Mouse (Mus musculus) heart, adult 9 months (tissue): ENCODE measurements around the gene A130010J15Rik.

ENCODE experiments used
- DNase-seq, 2 experiments: peaks; one replicate each; pipeline ENCODE4 v3.0.0; 2022; ENCODE audit warnings: low spot score in 2 of 2

A130010J15Rik gene

DNA sequence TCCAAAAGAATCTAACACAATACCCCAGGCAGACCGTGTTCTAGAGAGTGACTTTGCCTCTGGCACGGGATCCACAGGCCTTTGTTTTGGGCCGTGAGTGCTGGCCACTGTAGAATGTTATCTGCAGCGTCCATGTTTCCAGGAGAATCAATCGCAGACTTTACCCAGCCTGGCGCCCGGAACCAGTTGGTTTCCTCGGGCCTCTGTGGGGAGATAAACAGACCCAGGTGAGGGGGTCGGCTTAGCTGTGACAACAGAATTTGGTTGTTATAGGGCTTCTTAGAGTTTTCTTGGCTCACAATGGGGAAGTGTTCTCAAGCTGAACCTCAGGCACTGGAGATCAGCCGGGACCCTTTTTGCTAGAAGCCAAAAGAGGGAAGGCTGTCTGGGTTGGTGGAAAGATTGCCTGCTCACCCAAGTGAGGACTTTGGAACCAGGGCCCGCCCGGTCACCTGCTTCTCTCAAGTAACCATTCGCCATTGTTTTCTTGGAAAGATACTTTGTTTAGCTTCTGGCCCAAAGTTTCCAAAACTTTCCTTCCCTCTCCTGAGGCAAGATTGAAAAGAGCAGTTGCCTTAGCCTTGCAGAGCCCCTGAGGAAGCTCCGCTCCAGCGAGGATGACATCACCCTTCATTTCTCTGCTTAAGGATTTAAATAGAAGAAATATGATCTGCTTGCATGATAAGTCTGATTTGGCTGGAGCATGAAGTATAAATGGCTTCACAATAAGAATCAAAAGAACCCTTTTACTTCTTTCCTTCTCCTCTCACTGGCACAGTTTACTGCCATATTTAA, 11.3 kb upstream of the A130010J15Rik start:
- peak in 1 of 2 experiments; percentile 11 for DNase-seq

GRCm38 (mm10) chr1:193157111-193157492, 10.7 kb upstream of the A130010J15Rik start:
- DNase-seq = no peak

DNA sequence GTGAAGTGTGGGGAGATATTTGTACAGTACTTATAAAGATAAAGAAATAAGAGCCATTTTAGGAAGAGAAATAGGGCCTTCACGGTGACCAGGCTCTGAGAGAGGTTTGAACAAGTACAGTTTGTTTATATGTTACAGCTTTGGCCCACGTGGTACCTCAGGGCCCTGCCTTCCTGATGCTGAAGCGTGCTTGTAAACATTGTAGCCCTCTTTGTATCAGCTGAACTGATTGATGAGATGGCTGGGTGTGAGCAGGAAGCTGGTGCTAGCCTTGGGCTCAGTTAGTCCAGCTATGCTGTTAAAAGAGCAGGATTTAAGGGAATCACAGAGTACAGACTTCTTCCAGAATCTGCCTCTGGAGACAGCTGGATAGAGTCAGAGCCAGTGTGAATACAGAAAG, 8.7 kb upstream of the A130010J15Rik start:
- no peak for DNase-seq

- DNase-seq = no peak
Observed at GRCm38 (mm10) chr1:193159613-193160012, 8.2 kb upstream of the A130010J15Rik start.

DNA sequence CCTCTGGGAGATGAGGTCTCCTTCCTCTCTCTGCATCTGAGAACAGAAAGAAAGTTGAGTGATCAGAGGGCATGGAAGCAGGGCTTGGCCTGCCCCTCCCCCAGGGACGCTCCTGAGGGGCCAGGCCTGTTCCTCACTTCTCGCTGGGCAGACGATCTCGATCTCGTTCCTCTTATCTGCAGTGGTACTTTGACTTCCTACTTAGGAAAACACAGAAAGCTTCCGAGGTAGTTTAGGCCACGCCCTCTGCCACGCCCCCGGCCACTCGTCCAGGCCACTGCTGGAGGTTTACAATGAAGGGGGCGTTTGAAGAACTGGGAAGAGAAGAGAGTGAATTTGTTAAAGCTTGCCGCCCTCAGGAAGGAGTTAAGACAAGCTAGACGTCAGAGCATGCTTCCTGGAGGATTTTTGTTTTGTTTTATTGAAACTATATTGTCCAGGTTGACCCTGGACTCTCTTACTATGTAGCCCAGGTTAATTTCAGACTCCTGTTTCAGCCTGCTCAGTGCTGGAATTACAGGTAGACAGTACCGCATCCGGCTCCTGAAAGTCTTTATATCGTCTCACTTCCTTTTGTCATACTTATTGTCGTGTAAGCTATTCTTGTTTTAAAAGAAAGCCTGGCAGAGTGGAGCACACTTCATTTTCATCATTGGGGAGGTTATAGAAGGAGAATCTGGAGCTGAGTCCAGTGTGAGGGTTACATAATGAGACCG, 7.4 kb upstream of the A130010J15Rik start:
- peak; percentile 22 to 25 for DNase-seq

DNA sequence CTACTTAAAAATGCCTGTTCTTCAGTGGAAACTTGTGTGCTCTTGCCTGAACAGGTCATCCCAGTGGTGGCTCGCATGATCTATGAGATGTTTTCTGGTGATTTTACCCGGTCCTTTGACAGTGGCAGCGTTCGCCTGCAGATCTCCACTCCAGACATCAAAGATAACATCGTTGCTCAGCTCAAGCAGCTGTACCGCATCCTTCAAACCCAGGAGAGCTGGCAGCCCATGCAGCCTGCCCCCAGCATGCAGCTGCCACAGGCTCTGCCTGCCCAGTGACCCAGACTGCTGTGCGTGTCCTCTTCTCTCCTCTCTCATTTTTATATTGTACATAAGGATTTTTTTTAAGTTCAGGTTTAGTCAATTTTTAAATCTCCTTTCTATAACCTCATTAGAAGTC, 1.4 kb downstream of the A130010J15Rik start:
- DNase-seq = no peak

DNA sequence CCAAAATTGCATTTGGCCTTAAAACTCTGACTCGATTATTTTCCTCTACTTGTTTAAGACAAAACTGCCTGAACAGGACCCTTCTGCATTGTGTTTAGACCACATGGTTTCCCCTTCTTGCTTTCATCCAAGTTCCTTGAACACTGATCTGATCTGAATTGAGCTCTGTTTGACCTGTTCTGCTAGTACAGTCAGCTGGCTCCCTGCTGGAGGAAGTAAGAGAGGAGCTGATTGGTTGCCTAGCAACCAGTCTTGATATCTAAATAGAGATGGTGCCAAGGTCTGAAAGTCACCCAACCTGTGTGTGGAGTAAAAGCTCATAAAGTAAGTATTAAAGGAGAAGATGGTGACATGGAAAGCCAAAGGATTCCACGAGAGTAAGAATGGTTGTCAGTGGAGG, 2.0 kb downstream of the A130010J15Rik start:
- DNase-seq = no peak

GRCm38 (mm10) chr1:193172991-193173809, 5.4 kb downstream of the A130010J15Rik start:
- peak; percentile 96 to 97 for DNase-seq

- no peak for DNase-seq
Observed at GRCm38 (mm10) chr1:193173810-193174129, 5.9 kb downstream of the A130010J15Rik start.

DNA sequence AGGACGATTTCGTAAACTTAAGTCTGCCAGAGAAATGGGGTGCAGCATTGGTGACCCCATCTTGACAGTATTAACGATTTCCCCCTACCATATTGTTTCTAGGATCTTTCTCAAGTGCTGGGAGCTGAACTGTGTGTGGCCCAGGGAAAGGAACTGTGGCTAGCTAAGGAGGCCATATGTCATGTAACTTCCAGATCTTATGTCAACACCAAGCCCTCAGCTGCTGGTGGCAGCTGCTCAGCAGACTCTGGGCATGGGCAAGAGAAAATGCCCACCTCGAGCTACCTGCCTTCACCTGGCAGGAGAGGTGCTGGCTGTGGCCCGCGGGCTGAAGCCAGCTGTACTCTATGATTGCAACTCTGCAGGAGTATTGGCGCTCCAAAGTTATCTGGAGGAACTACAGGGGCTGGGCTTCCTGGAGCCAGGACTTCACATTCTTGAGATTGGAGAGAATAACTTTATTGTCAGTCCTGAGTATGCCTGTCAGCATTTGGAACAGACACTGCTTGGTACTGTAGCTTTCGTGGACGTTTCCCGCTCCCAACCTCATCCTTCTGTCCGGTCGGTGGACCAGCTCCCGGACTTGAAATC, 6.4 kb downstream of the A130010J15Rik start:
- no peak for DNase-seq

- DNase-seq = no peak
Observed at GRCm38 (mm10) chr1:193181104-193181503, 13.3 kb downstream of the A130010J15Rik start.

- DNase-seq = no peak
Observed at GRCm38 (mm10) chr1:193188257-193188656, 20.4 kb downstream of the A130010J15Rik start.

- peak; percentile 79 to 90 for DNase-seq
Observed at GRCm38 (mm10) chr1:193189151-193189621, 21.3 kb downstream of the A130010J15Rik start.

DNA sequence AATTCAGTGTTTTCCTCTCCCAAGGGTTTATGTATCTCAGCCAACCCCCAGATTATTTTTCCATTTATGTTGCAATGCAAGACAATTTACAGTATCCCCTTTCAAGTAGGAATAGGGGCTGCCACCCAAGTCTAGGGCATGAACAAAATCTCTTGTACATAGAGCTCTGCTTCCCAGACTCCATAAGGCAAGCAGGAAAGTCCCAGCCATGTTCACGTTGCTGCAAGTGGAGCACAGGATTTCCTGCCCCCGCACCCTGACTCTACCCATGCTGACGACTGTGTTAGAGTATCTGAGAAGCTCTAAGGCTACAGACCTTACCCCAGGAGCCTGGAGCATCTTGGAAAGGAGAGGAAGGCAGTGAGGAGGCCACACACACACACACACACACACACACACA, 21.9 kb downstream of the A130010J15Rik start:
- DNase-seq = no peak

GRCm38 (mm10) chr1:193191675-193192283, 23.9 kb downstream of the A130010J15Rik start:
- peak; percentile 50 to 52 for DNase-seq

DNA sequence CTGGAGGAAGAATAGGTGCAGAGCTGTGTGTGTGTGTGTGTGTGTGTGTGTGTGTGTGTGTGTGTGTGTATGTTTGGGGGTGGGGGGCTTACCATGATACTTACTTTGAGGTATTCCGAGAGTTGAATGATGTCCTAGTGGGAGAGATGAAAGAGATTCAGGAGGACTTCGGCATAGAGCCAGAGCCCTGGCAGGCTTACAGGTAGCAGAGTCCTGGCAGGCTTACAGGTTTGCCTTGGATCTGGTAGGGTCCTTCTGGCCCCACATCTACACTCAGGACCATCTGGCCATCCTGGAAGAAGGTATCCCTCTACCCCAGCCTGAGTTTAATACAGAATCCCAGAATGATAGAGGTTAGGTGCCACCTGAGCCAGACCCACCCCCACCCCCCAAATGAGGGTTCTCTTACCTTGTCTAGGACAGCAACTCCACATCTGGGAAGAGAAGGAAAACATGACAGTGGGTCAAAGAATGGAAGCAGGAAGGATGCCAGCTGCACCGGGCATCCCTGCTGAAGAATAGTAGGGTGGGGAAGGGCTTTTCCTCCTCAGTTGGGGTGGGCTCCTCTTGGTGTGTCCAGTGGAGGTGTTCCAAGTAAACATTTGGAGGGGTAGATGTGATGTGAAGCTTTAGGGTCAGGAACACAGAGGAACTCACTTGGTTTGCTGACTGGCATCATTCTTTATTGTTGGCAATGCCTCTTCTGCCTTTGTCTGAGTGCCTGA, 26.7 kb downstream of the A130010J15Rik start:
- DNase-seq = no peak

DNA sequence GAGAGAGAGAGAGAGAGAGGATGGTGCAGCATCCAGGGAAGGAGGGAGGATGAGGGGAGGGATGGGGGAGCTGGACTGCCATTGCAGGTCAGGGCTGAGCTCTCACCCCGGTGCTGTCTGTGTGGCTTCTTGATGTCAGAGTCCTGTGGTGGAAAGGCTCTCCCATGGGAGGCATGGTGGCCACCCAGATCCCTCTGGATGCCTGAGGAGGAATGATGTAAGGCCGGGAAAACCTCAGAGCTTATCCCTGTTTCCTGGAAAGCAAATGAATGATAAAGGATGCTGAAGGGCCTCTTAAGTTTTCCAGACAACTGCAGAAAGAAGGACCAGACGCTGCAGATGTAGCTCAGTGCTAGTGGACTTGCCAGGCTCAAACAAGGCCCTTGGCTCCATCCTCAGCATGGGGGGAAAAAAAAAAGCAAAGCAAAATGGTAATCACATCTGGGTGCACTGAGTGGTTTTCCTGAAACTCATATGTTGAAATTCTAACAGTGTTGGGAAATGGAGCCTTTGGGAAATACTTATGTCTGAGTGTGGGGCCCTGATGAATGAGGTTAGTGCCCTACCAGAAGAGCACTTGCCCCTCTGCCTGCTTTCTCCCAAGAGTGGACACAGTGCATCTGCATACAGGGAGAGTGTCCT, 27.4 kb downstream of the A130010J15Rik start:
- peak in 1 of 2 experiments; percentile 36 for DNase-seq

- DNase-seq = no peak
Observed at GRCm38 (mm10) chr1:193197494-193198205, 29.8 kb downstream of the A130010J15Rik start.

DNA sequence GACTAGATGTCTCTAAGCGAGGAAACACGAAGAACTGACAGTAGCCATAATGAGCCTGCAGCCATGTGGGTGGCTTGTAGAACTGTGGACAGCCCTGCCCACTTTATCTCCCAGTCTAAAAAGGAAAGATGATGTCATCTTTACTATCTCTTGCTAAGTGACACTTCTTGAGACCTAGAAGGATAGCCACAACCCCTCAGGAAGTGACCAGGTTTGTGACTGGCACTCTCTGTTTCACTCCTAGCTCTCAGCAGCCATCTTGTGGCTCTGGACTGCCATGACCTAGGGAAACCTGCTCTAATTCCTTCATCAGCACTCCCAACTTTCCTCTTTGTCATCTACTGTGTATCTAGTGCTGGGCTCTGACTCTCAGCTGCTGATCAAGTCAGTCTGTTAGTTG, 30.5 kb downstream of the A130010J15Rik start:
- no peak for DNase-seq
